Mouse (Mus musculus) forebrain, embryonic 15.5 days (tissue): ENCODE data around the gene Rasl11a. TPM values are rescaled to one million over a fixed set of nuclear protein-coding genes. Genes with fewer than 3 reads are reported as not detected.

Source experiments
- polyA plus RNA-seq: library from polyadenylated mRNA; unstranded; fragments of >200 nt; fragmentation: Nextera tagmentation; extraction: Ambion mirVana; gene quantifications from 2 replicates; pipeline ENCODE4 v1.2.1, GENCODE M21; 2015

The Rasl11a gene
- polyA plus RNA-seq, 1 experiment from 2014 or later = 13.4 TPM

Other genes with a start within 250 kb of the Rasl11a start
- 14.9 and 16.5 TPM in 2 replicates for gene Usp12, start 50.1 kb upstream of the Rasl11a start, polyA plus RNA-seq
- 358 and 359 TPM in 2 replicates for gene Rpl21, start 12.2 kb upstream of the Rasl11a start, polyA plus RNA-seq
- gene Gtf3a, start 103.6 kb downstream of the Rasl11a start, polyA plus RNA-seq = 123 and 124 TPM in 2 replicates
- gene Mtif3, start 118.7 kb downstream of the Rasl11a start, polyA plus RNA-seq = 28.7 and 32.7 TPM in 2 replicates
- 9.9 and 10.8 TPM in 2 replicates for gene Lnx2, start 231.5 kb downstream of the Rasl11a start, polyA plus RNA-seq
- 114 TPM in 2 replicates for gene Polr1d, start 232.0 kb downstream of the Rasl11a start, polyA plus RNA-seq